Comparison of ENCODE assay signal across 8 mouse cellular contexts in genomic region chr9:121314541-121315152, GRCm38 (mm10). TPM values are rescaled to one million over a fixed set of nuclear protein-coding genes. Genes with fewer than 3 reads are reported as not detected.
DNase-seq lines count a peak whose midpoint lies in the region; ATAC-seq and TF ChIP-seq lines count a peak whose summit lies in the region.

No protein-coding gene starts in this region.

- H3K27me3 ChIP-seq in forebrain, embryonic 13.5 days, result no peaks in the 10 kb centered on the region
- H3K27me3 ChIP-seq in hindbrain, embryonic 15.5 days, result no peaks in the 10 kb centered on the region
- H3K27me3 ChIP-seq in lung, postnatal 0 days (replicated peaks; ENCODE audit: insufficient read depth, low read length), result no peaks in the 10 kb centered on the region

- ATAC-seq in forebrain, embryonic 13.5 days, result no peak
- ATAC-seq in hindbrain, embryonic 15.5 days (ENCODE audit: low FRiP score, low read depth), result no peak
- ATAC-seq in lung, postnatal 0 days, result peak; percentile 83
- peak; percentile 43 for ATAC-seq in neutrophil, adult 5-6 weeks (ENCODE audit: extremely low read depth, insufficient number of reproducible peaks, low FRiP score, poor library complexity, severe bottlenecking)

- peaks cover 5% of the 10 kb centered on the region for H3K36me3 ChIP-seq in forebrain, embryonic 13.5 days (ENCODE audit: poor library complexity, severe bottlenecking)
- no peaks in the 10 kb centered on the region for H3K36me3 ChIP-seq in hindbrain, embryonic 15.5 days
- no peaks in the 10 kb centered on the region; the same call in 1 of the 2 replicates for H3K36me3 ChIP-seq in lung, postnatal 0 days (ENCODE audit: insufficient read depth, low read length)

- TF ChIP-seq CTCF in lung, postnatal 0 days (IDR thresholded peaks at IDR 0.05), result peak; percentile 4; the same call in 1 of the 2 replicates

- 13% methylated on average over 14 of the region's 14 CpGs for WGBS in forebrain, embryonic 13.5 days
- 10% methylated on average over 14 of the region's 14 CpGs for WGBS in hindbrain, embryonic 15.5 days
- 10% methylated on average over 14 of the region's 14 CpGs for WGBS in lung, postnatal 0 days

- H3K4me1 ChIP-seq in forebrain, embryonic 13.5 days, result peaks cover 82% of the 10 kb centered on the region
- peaks cover 70% of the 10 kb centered on the region for H3K4me1 ChIP-seq in hindbrain, embryonic 15.5 days (replicated peaks)
- peaks cover 22% of the 10 kb centered on the region for H3K4me1 ChIP-seq in lung, postnatal 0 days (ENCODE audit: insufficient read depth, low read depth, low read length)

- H3K9me3 ChIP-seq in forebrain, embryonic 13.5 days (replicated peaks), result no peaks in the 10 kb centered on the region
- H3K9me3 ChIP-seq in hindbrain, embryonic 15.5 days, result no peaks in the 10 kb centered on the region
- H3K9me3 ChIP-seq in lung, postnatal 0 days (ENCODE audit: low read length), result no peaks in the 10 kb centered on the region

- peak; percentile 32 to 54 for DNase-seq in spleen, postnatal 36 days (ENCODE audit: low spot score in 2 of 2)
- DNase-seq in spleen, postnatal 14 days (ENCODE audit: low spot score in 2 of 2), result no peak
- peak; percentile 93 for DNase-seq in lung, postnatal 0 days (ENCODE audit: low spot score)
- no peak for DNase-seq in urinary bladder, postnatal 4 days (ENCODE audit: low spot score in 2 of 2)
- DNase-seq in adrenal gland, postnatal 4 days (ENCODE audit: low spot score in 2 of 2), result no peak

- peak overlapping the region; percentile 96 for H3K27ac ChIP-seq in forebrain, embryonic 13.5 days
- H3K27ac ChIP-seq in hindbrain, embryonic 15.5 days (replicated peaks), result peak overlapping the region; percentile 83
- H3K27ac ChIP-seq in lung, postnatal 0 days (ENCODE audit: low read length), result peak overlapping the region; percentile 94

- H3K4me3 ChIP-seq in forebrain, embryonic 13.5 days, result peak overlapping the region; percentile 13
- peak overlapping the region; percentile 20 for H3K4me3 ChIP-seq in hindbrain, embryonic 15.5 days
- H3K4me3 ChIP-seq in lung, postnatal 0 days (ENCODE audit: low read depth, low read length), result peak overlapping the region; percentile 21

- H3K4me2 ChIP-seq in forebrain, embryonic 13.5 days, result peak overlapping the region; percentile 57
- peak overlapping the region; percentile 52 for H3K4me2 ChIP-seq in hindbrain, embryonic 15.5 days
- peak overlapping the region; percentile 55 for H3K4me2 ChIP-seq in lung, postnatal 0 days (replicated peaks; ENCODE audit: low read depth, low read length)

- H3K9ac ChIP-seq in forebrain, embryonic 13.5 days, result peak overlapping the region; percentile 37; the same call in 1 of the 2 replicates
- peak overlapping the region; percentile 20; the same call in 1 of the 2 replicates for H3K9ac ChIP-seq in hindbrain, embryonic 15.5 days
- H3K9ac ChIP-seq in lung, postnatal 0 days (replicated peaks; ENCODE audit: low read depth), result peak overlapping the region; percentile 58

- TF ChIP-seq EP300 in lung, postnatal 0 days (IDR thresholded peaks at IDR 0.05), result peak; percentile 89

RNA-seq across cellular contexts. Expression of gene Trak1, which starts 17.3 kb away (rescaled TPM):
- 49.7 and 49.9 TPM in 2 replicates for polyA plus RNA-seq in forebrain, embryonic 13.5 days (2015; fragmentation: Nextera tagmentation; extraction: Ambion mirVana)
- 58.3 and 58.4 TPM in 2 replicates for polyA plus RNA-seq in hindbrain, embryonic 15.5 days (2015; fragmentation: Nextera tagmentation; extraction: Ambion mirVana)
- 27.1 and 28.6 TPM in 2 replicates for polyA plus RNA-seq in lung, postnatal 0 days (2015; fragmentation: Nextera tagmentation; extraction: Ambion mirVana)
- 45.3 and 51.1 TPM in 2 replicates for total RNA-seq in neutrophil, adult 5-6 weeks (2017)
- total RNA-seq in adrenal gland, postnatal 4 days (2021), result 10 to 100 TPM; 76.0 to 83.4 TPM

RNA-seq across cellular contexts. Expression of gene Ulk4, which starts 37.6 kb away (rescaled TPM):
- 164 and 177 TPM in 2 replicates for polyA plus RNA-seq in forebrain, embryonic 13.5 days (2015; fragmentation: Nextera tagmentation; extraction: Ambion mirVana)
- 75.9 and 94.1 TPM in 2 replicates for polyA plus RNA-seq in hindbrain, embryonic 15.5 days (2015; fragmentation: Nextera tagmentation; extraction: Ambion mirVana)
- 117 and 122 TPM in 2 replicates for polyA plus RNA-seq in lung, postnatal 0 days (2015; fragmentation: Nextera tagmentation; extraction: Ambion mirVana)
- total RNA-seq in neutrophil, adult 5-6 weeks (2017), result 2.9 and 4.0 TPM in 2 replicates
- total RNA-seq in adrenal gland, postnatal 4 days (2021), result 1 to 10 TPM; 5.3 to 5.7 TPM

Comparison
In these comparisons a context has a peak if more than half of its experiments do, and no peak if none do; other contexts are left out.
1. DNase-seq: peak in spleen, postnatal 36 days (2 of 2) and lung, postnatal 0 days (single experiment); none in spleen, postnatal 14 days (0 of 2), urinary bladder, postnatal 4 days (0 of 2) and adrenal gland, postnatal 4 days (0 of 2).
2. ATAC-seq: peak in lung, postnatal 0 days (single experiment) and neutrophil, adult 5-6 weeks (single experiment); none in forebrain, embryonic 13.5 days (single experiment) and hindbrain, embryonic 15.5 days (single experiment).
3. Peak in every context shown above with its lines, with median percentiles within 50 percentile points of each other: H3K27ac ChIP-seq, H3K4me2 ChIP-seq, H3K4me3 ChIP-seq and H3K9ac ChIP-seq.